Mouse (Mus musculus) retina, embryonic 14.5 days (tissue): ENCODE data around the gene Arhgef2.
A peak's percentile ranks its signal among the peaks of the same experiment; 100 is the strongest.
"Not testable (repeated sequence)": the region's sequence is repeated elsewhere in the genome, so short reads cannot be mapped to it uniquely, and the experiment has no call there.

Experiments
- DNase-seq: peaks from one replicate; pipeline ENCODE4 v3.0.0-alpha.2; 2015; ENCODE audit warnings: low spot score

Arhgef2 gene

DNA sequence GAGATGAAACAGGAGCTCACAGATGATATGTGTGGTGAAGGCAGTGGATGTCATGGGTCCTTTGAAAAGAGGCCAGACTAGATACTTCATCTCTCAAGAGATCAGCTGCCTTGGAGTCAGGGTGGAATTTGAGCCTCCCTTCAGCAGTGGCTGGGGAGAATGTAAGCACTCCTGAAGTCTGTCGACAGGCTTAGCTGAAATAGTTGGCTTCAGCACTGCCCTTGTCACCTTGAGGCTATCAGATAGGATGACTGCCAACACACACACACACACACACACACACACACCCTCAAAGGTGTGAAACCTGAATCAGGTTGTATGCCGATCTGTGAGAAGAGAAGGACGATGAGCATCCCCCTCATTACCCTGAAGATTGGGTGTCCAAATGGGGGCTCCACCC lies 14.7 kb upstream of the Arhgef2 start:
- DNase-seq = no peak

DNA sequence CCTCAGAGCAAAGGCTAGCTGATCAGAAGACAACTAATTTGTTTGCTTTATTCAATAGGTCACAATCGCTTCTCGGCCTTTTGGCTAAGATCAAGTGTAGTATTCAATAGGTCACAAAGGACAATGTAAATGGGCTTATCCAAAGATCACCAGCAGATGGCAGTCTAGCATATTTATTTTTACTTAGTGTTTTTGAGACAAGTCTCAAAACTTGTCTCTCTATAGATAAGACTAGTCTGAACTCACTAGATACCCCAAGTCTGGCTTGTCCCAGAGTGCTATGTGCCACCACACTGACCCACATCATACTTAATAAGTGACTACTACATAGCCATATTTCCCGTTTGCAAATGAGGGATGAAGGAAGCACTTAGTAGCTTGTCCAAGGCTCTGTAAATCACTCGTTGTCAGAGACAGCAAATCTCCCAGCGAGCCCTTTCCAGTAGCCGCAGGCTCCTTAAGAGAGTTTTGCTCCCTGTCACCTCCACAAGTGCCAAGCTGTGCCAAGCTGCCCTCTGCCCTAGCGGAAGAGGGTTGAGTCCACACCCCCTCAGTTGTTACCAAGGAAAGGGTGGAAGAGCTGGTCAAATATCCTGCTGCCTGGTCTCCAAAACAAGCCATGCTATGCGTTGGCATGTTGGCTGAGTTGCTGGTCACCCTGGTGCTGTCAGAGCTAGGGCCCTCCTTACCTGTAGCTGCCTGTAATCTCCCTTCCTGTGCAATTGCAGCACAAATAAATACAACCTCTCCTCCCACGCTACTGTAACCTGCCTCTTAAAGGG lies 13.6 kb upstream of the Arhgef2 start:
- DNase-seq = peak; percentile 92

DNA sequence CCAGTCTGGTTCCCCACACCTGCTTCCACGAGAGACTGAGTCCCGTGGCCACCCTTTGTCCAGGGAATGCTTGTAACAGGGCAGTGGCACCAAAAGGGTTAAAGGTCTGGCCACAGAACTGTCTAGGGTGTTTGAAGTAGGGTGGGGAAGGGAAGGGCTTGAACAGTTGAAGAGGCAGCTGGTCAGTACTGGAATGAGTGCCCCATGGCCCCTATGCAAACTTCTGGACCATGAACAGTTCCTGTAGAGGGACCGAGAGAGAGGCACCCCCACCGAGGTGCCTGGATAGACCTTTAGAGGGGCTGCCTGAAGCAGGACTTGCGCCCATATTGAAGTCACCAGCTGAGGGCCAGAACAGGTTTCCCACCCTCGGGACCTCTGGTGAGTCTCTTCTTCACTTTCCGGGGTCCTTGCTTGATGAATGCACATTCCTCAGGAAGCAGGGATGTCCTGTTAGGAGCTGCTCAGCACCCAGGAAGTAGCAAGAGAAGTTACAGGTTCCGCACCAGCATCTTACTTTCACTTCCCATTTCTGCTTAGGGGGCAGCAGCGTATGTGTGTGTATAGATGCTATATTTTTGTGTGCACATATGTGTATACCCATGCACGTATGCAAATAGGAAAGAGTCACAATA lies 12.7 kb upstream of the Arhgef2 start:
- no peak for DNase-seq

DNA sequence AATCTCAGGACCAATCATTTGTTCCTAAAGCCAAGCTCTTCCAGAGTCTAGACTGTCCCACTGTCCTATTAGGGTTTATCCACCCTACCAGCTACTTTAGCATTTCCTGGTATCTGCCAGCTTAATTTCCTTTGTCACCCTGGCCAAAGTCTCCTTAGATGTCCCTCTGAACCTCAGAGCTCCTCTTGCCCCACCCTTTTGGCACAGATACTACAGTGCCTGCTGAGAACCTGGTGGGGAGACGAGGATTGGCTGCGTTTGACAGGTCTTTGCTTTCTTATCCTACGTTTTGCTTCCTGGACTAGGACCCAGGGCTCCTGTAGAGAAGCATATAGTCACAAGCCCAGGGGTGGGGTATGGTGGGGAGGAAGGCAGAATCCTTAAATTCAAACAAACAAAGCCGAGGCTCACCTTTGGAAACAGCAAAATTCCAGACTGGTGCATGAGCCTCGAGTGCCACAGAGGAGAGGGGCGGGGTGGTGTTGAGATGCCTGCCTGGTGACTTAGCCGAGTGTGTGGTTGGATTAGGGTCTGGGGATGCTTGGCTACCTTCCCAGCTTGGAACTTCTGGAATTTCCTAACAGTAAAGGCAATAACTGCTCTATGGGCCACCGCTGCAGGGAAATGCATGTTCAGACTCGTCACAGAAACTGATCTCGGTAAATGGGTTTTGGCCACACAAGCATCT lies 11.7 kb upstream of the Arhgef2 start:
- no peak for DNase-seq

DNA sequence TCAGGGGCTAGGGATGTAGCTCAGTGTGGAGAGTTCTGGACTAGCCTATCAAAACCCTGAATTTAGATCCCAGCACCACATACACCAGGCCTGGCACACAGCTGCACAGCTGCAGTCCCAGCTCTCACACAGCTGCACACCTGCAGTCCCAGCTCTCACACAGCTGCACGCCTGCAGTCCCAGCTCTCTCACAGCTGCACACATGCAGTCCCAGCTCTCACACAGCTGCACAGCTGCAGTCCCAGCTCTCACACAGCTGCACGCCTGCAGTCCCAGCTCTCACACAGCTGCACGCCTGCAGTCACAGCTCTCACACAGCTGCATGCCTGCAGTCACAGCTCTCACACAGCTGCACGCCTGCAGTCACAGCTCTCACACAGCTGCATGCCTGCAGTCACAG lies 9.2 kb upstream of the Arhgef2 start:
- not testable (repeated sequence) for DNase-seq

DNA sequence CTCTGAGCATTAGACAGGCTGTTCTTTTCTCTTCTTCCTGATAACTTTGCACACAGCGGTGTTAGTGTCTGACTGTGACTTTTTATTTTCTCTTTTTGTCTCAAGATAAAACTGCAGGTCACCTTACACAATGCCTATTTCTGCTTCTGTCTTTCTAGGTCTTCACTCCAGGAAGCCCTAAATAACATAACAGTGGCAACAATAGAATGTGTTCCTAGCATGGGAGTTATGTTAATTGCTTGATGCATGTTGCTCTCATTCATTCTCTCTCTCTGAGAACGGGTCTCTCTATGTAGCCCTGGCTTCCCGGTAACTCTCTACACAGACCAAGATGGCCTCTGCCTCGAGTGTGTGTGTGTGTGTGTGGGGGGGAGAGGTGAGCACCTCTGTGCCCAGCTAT lies 3.3 kb upstream of the Arhgef2 start:
- DNase-seq = no peak

GRCm38 (mm10) chr3:88603714-88604161 lies 2.0 kb upstream of the Arhgef2 start:
- DNase-seq = peak; percentile 81

DNA sequence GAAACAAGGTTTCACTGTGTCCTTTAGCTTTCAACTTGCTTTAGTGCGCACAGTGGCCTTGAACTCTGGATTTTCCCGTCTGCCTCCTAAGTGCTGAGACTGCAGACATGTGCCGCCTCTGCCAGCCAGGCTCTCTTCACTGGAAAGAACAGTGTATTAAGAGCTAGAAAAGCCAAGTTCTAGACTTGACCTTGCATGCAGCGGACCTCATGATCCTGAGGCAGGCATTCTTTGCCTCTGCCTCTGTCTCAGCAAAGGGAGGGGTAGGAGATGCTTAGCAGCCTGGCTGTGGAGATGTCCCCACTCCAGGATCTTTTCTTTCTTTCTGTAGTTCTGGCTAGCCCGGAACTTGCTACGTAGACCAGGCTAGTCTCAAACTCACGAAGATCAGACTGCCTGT lies 903 bp upstream of the Arhgef2 start:
- no peak for DNase-seq

DNA sequence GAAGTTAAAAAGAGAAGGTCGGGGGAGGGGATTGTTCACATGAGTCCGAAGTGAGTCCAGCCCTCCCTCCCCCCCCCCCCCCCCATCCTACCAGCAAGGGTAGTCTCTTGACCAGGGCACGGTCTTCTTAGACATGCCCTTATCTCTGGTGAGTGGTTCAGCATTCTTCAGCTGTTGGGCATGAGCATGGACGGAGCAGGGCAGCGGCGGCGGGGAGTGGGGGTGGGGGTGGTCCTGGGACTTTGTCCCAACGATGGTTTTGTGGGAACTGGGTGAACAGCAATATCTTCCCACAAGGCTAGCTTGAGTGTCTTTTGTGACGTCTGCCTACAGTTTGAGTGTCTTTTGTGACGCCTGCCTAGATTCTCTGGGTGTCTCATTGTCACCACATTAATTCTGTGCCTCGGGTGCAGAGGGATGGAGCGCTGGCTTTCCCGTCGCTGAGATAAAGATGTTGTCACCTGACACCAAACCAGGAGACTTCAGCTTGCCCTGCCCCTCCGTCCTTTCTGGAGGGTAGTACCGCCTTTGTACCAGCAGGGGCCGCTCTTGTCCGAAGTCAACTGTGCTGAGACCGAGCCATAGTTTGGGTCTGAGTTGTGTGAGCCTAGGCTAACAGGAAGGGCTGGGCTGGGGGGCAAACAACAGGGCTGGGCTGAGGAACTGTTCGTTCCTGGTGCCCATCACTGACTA lies 1.4 kb downstream of the Arhgef2 start:
- DNase-seq = peak; percentile 94

DNA sequence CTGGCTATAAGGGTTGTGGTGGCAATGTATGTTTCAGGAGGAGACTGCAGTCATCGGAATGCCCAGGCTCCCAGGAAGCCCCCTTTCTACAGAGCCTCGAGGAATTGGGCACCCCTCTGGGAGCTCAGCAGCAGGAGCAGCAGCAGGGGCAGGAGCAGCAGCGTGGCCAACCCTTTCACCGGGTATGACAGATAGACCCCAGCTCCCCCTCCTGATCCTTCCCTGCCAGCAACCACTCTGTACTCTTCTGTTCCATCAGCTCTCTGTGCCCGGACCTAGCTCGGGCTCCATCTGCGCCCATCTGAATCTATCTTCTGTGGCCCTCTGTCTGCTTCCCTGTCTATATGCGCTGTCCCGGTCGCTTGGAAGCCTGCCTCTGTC lies 2.0 kb downstream of the Arhgef2 start:
- no peak for DNase-seq

- no peak for DNase-seq
Observed at GRCm38 (mm10) chr3:88609066-88609465, 3.3 kb downstream of the Arhgef2 start.

DNA sequence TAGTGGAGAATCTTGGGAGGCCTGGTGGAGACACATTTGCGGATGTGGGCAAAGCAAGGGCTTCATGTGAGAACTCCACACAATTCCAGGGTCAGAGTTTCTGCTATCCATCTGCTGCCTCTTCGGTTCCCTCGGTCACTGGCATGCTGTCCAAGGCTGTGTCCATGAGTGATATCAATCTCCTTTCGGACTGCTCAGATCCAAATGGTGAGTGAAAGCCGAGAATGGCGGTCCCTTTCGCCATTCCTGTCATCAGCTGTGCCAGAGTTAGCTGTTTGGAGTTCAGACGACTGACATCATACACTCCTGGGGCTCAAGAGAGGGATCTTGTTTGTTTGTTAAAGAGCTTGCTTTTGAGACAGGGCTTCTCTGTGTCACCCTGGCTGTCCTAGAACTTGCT lies 8.7 kb downstream of the Arhgef2 start:
- no peak for DNase-seq

GRCm38 (mm10) chr3:88615117-88615516 lies 9.4 kb downstream of the Arhgef2 start:
- no peak for DNase-seq

GRCm38 (mm10) chr3:88615902-88616391 lies 10.2 kb downstream of the Arhgef2 start:
- DNase-seq = no peak

- no peak for DNase-seq
Observed at GRCm38 (mm10) chr3:88616951-88617500, 11.3 kb downstream of the Arhgef2 start.

DNA sequence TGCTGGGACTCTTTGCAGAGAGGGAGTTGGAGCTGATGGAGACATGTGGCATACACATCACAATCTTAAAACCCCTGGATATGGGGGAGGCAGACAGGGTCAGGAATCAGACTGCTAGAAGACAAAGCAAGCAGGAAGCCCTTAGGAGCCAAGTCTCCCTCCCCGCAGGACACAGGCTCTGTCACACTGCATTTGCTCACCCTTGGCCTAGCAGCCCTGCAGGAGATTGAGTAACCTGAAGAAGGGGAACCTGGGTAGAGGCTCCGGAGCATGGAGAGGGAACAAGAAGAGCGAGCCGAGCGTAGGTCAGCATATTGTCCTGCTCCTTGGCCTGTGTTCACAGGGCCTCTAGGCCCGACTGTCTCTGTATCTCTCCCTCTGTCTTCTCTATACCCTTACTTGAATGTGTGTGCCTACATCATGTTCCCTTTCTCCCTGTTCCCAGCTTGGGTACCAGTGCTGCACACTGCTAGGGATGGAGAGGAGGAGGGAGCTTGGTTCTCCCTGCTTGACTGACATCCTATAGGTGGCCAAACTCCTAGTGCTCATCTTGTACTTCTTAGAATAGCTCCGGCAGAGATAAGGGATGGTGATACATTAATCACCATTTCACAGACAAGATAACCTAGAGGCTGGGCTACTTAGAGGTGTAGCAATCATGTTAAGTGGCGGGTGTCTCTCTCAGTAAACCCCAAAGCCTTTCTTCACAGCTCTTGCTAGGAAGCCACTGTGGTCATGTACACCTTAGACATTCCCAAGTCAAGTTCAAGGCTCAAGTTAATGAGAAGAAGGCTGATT lies 12.5 kb downstream of the Arhgef2 start:
- no peak for DNase-seq

DNA sequence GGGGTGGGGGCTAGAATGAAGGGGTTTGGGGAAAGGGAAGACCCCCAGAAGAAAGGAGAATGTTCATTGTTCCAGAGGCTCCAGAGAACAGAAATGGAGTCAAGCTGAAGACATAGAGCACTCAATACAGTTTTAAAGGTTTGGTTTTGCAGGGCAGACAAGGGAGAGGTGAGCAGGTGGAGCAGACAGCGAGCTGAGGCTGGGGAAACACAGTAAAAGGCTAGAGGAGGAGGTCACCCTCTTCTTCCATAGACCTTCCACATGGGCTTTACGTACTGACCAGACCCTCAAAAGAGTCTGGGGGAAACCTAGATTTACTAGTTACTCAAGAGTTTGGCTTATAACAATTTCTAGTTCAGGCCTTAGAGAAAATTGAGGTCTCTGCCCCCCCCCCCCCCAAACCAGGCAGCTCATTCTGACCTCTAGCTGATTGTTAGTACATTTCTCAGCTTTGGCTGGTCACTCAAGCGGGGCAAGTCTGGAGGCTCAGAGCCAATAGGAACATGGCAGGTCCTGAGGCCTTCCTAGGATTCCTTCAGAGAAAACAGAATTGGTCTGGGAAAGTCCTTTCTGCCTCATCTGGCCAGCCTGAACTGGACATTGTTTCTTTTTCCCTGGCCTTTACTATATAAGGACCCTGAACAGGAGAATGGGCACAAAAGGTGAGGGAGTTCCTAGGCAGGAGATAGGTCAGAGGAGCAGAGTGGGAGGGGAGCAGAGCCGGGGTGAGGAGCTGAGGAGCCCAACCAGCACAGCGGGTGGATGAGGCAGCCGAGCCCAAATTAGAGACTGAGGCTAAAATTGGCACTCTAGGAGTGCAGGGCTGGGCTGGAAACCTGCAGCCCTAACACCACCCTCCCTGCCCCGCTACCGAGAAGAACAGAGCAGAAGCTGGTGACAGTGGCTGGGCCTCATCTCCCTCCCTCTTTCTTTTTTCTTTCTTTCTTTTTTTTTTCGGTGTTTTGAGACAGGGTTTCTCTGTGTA lies 13.6 kb downstream of the Arhgef2 start:
- no peak for DNase-seq

DNA sequence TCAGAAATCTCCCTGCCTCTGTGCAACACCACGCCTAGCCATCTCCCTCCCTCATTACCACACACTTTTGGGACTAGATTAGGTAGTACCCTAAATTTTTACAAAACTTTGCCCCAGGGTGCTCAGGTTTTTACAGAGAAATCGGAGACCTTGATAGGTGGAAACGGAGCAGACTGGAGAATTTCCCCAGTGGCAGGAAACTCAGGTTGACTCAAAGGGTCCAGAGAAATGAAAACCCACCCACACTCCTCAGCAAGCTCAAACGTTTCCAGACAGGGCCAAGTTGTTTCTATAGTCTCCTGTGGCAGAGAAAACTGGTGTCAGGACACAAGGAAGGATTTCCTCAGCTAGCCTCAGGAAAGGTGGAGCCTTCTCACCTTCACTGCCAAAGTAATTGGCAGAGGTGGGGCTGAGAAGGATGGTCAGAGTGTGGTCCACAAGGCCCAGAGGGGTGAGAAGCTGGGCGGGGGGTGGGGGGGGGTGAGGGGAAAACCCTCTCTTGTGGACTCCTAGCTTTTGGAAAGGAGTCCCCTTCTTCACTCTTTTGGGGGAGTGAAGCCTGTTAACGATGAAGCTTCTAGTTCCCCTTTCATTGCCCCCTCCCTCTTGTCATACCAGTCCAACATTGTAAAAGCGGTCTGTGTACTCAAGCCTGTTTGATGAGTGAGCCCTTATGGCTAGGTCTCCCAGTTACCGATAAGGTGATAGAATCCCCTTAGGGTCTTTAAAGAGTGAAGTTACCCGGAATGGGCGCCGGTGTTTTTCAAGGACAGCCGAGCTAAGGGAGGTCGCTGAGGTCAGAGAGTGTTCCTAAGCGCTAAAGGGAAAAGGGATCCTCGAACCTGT lies 14.6 kb downstream of the Arhgef2 start:
- DNase-seq = no peak

DNA sequence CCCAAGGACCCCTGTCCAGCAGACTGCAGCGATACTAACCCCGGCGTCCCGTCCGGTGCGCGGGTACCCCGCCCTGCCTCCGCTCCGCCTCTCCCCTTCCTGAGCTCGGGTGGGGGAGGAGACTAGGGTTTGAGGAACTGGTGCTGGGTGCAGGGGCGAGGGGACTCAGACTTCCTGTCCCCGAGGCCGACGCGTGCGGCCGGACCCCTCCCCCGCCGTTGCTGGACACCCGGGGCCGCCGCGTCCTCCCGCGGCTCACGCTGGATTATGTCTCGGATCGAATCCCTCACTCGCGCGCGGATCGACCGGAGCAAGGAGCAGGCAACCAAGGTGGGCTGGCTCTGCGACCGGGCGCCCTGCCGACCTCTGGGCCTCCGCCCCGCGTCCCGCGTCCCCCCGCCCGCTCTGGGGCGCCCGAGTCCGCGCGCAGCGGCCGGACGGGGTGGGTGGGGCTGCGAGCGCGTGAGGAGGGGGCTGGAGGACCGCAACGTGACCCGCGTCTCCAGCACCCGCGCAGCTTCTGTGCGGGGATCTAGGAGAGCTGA lies 15.3 kb downstream of the Arhgef2 start:
- DNase-seq = peak; percentile 72
